Mouse (Mus musculus): ENCODE data around the gene Mrgpra1.
"Not testable (repeated sequence)": the region's sequence is repeated elsewhere in the genome, so short reads cannot be mapped to it uniquely, and the experiment has no call there.

Mrgpra1 gene

GRCm38 (mm10) chr7:47354140-47354539 lies at the start of gene Mrgpra1:
TSS of gene Mrgpra1 (minus strand) at chr7:47354240.
- no peak for DNase-seq (ENCODE audit: low read depth, low spot score)

- no peak for DNase-seq (ENCODE audit: low read depth, low spot score)
Observed at GRCm38 (mm10) chr7:47401125-47401524, 47.1 kb upstream of the Mrgpra1 start.

- no peak for DNase-seq (ENCODE audit: low read depth, low spot score)
Observed at GRCm38 (mm10) chr7:47348421-47348820, 5.6 kb downstream of the Mrgpra1 start.

GRCm38 (mm10) chr7:47345905-47346478 lies 8.0 kb downstream of the Mrgpra1 start:
- DNase-seq (ENCODE audit: low read depth, low spot score), result no peak

- DNase-seq (ENCODE audit: low read depth, low spot score), result not testable (repeated sequence)
Observed at GRCm38 (mm10) chr7:47341887-47342286, 12.2 kb downstream of the Mrgpra1 start.

- not testable (repeated sequence) for DNase-seq (ENCODE audit: low read depth, low spot score)
Observed at GRCm38 (mm10) chr7:47341389-47341788, 12.7 kb downstream of the Mrgpra1 start.

- DNase-seq (ENCODE audit: low read depth, low spot score), result no peak
Observed at GRCm38 (mm10) chr7:47318299-47318698, 35.7 kb downstream of the Mrgpra1 start.

GRCm38 (mm10) chr7:47312289-47312688 lies 41.8 kb downstream of the Mrgpra1 start:
- DNase-seq (ENCODE audit: low read depth, low spot score), result no peak

- no peak for DNase-seq (ENCODE audit: low read depth, low spot score)
Observed at GRCm38 (mm10) chr7:47309855-47310254, 44.2 kb downstream of the Mrgpra1 start.

- DNase-seq (ENCODE audit: low read depth, low spot score), result not testable (repeated sequence)
Observed at GRCm38 (mm10) chr7:47304661-47305060, 49.4 kb downstream of the Mrgpra1 start.

- not testable (repeated sequence) for DNase-seq (ENCODE audit: low read depth, low spot score)
Observed at GRCm38 (mm10) chr7:47299612-47300011, 54.4 kb downstream of the Mrgpra1 start.
